Mouse (Mus musculus): ENCODE measurements around the gene Pfn1. TPM values are rescaled to one million over a fixed set of nuclear protein-coding genes. Genes with fewer than 3 reads are reported as not detected.

Pfn1 gene
- total RNA-seq, 1 experiment: 732 TPM

- H3K36me3 ChIP-seq (ENCODE audit: control insufficient read depth, insufficient read depth, low read length, poor library complexity, severe bottlenecking): peaks cover 34% of the 10 kb centered on the region
- no peak for DNase-seq (ENCODE audit: low read depth, low spot score)
- H3K4me3 ChIP-seq (ENCODE audit: insufficient read depth in 1 of 2, low read depth in 1 of 2, low read length in 2 of 2, poor library complexity in 1 of 2, severe bottlenecking in 1 of 2): no peak overlapping the region
- H3K27ac ChIP-seq (ENCODE audit: insufficient read depth, low read depth, low read length, poor library complexity, severe bottlenecking): no peak overlapping the region
- no peak for TF ChIP-seq ZNF384 (IDR thresholded peaks at IDR 0.05; ENCODE audit: low read depth, low read length)
- TF ChIP-seq ZC3H11A (IDR thresholded peaks at IDR 0.05; ENCODE audit: borderline replicate concordance, low read depth, low read length): no peak
- TF ChIP-seq HCFC1 (IDR thresholded peaks at IDR 0.05; ENCODE audit: borderline replicate concordance, insufficient read depth, low read length): no peak
- TF ChIP-seq CHD2 (IDR thresholded peaks at IDR 0.05; ENCODE audit: low read depth, low read length): no peak
- TF ChIP-seq MAFK (IDR thresholded peaks at IDR 0.05; ENCODE audit: insufficient read depth, low read depth, low read length): no peak
- H3K4me1 ChIP-seq (ENCODE audit: control insufficient read depth in 2 of 2, insufficient read depth in 2 of 2, low read length in 2 of 2, poor library complexity in 1 of 2): peaks cover 0 to 5% of the 10 kb centered on the region in 2 experiments; a peak in 2 of 4 replicates
- in situ Hi-C loops (cut with MboI; ENCODE audit: low sequenced_read_pairs in 2 of 2, unreplicated experiment in 2 of 2): no loop called here
- H3K9ac ChIP-seq (ENCODE audit: insufficient read depth, low read depth, low read length, poor library complexity, severe bottlenecking): no peak overlapping the region; the same call in 1 of the 2 replicates
- H3K9me3 ChIP-seq (ENCODE audit: control insufficient read depth, insufficient read depth, low read depth, low read length): no peaks in the 10 kb centered on the region
Observed at GRCm38 (mm10) chr11:70666687-70667086, 12.2 kb upstream of the Pfn1 start.

- DNase-seq (ENCODE audit: low read depth, low spot score): no peak
- no peaks in the 10 kb centered on the region; a peak in 1 of 4 replicates for H3K4me1 ChIP-seq (ENCODE audit: control insufficient read depth in 2 of 2, insufficient read depth in 2 of 2, low read length in 2 of 2, poor library complexity in 1 of 2)
- H3K4me3 ChIP-seq (ENCODE audit: insufficient read depth in 1 of 2, low read depth in 1 of 2, low read length in 2 of 2, poor library complexity in 1 of 2, severe bottlenecking in 1 of 2): no peak overlapping the region
- H3K9ac ChIP-seq (ENCODE audit: insufficient read depth, low read depth, low read length, poor library complexity, severe bottlenecking): no peak overlapping the region
- TF ChIP-seq MAFK (IDR thresholded peaks at IDR 0.05; ENCODE audit: insufficient read depth, low read depth, low read length) (no peak), ZC3H11A (IDR thresholded peaks at IDR 0.05; ENCODE audit: borderline replicate concordance, low read depth, low read length) (no peak), ZNF384 (IDR thresholded peaks at IDR 0.05; ENCODE audit: low read depth, low read length) (no peak), HCFC1 (IDR thresholded peaks at IDR 0.05; ENCODE audit: borderline replicate concordance, insufficient read depth, low read length) (no peak), CHD2 (IDR thresholded peaks at IDR 0.05; ENCODE audit: low read depth, low read length) (no peak)
- no peak overlapping the region for H3K27ac ChIP-seq (ENCODE audit: insufficient read depth, low read depth, low read length, poor library complexity, severe bottlenecking)
- peaks cover 35% of the 10 kb centered on the region for H3K36me3 ChIP-seq (ENCODE audit: control insufficient read depth, insufficient read depth, low read length, poor library complexity, severe bottlenecking)
- in situ Hi-C loops (cut with MboI; ENCODE audit: low sequenced_read_pairs in 2 of 2, unreplicated experiment in 2 of 2): no loop called here
- no peaks in the 10 kb centered on the region for H3K9me3 ChIP-seq (ENCODE audit: control insufficient read depth, insufficient read depth, low read depth, low read length)
Observed at GRCm38 (mm10) chr11:70664741-70665140, 10.3 kb upstream of the Pfn1 start.

GRCm38 (mm10) chr11:70663957-70664356 is 9.5 kb upstream of the Pfn1 start:
- Histone ChIP-seq H3K4me3 (ENCODE audit: insufficient read depth in 1 of 2, low read depth in 1 of 2, low read length in 2 of 2, poor library complexity in 1 of 2, severe bottlenecking in 1 of 2) (no peak overlapping the region), H3K9me3 (ENCODE audit: control insufficient read depth, insufficient read depth, low read depth, low read length) (no peaks in the 10 kb centered on the region), H3K27ac (ENCODE audit: insufficient read depth, low read depth, low read length, poor library complexity, severe bottlenecking) (no peak overlapping the region; the same call in 1 of the 2 replicates), H3K36me3 (ENCODE audit: control insufficient read depth, insufficient read depth, low read length, poor library complexity, severe bottlenecking) (peaks cover 35% of the 10 kb centered on the region), H3K4me1 (ENCODE audit: control insufficient read depth in 2 of 2, insufficient read depth in 2 of 2, low read length in 2 of 2, poor library complexity in 1 of 2) (peaks cover 0 to 3% of the 10 kb centered on the region in 2 experiments; a peak in 3 of 4 replicates), H3K9ac (ENCODE audit: insufficient read depth, low read depth, low read length, poor library complexity, severe bottlenecking) (no peak overlapping the region)
- DNase-seq (ENCODE audit: low read depth, low spot score): no peak
- TF ChIP-seq CHD2 (IDR thresholded peaks at IDR 0.05; ENCODE audit: low read depth, low read length): no peak
- TF ChIP-seq ZC3H11A (IDR thresholded peaks at IDR 0.05; ENCODE audit: borderline replicate concordance, low read depth, low read length): no peak
- TF ChIP-seq HCFC1 (IDR thresholded peaks at IDR 0.05; ENCODE audit: borderline replicate concordance, insufficient read depth, low read length): no peak
- no peak for TF ChIP-seq MAFK (IDR thresholded peaks at IDR 0.05; ENCODE audit: insufficient read depth, low read depth, low read length)
- no peak for TF ChIP-seq ZNF384 (IDR thresholded peaks at IDR 0.05; ENCODE audit: low read depth, low read length)
- in situ Hi-C loops (cut with MboI; ENCODE audit: low sequenced_read_pairs in 2 of 2, unreplicated experiment in 2 of 2): no loop called here

- no peak overlapping the region for H3K4me3 ChIP-seq (ENCODE audit: insufficient read depth in 1 of 2, low read depth in 1 of 2, low read length in 2 of 2, poor library complexity in 1 of 2, severe bottlenecking in 1 of 2)
- peaks cover 2 to 9% of the 10 kb centered on the region in 2 experiments for H3K4me1 ChIP-seq (ENCODE audit: control insufficient read depth in 2 of 2, insufficient read depth in 2 of 2, low read length in 2 of 2, poor library complexity in 1 of 2)
- no peaks in the 10 kb centered on the region for H3K9me3 ChIP-seq (ENCODE audit: control insufficient read depth, insufficient read depth, low read depth, low read length)
- H3K9ac ChIP-seq (ENCODE audit: insufficient read depth, low read depth, low read length, poor library complexity, severe bottlenecking): no peak overlapping the region
- in situ Hi-C loops (cut with MboI; ENCODE audit: low sequenced_read_pairs in 2 of 2, unreplicated experiment in 2 of 2): no loop called here
- peaks cover 35% of the 10 kb centered on the region for H3K36me3 ChIP-seq (ENCODE audit: control insufficient read depth, insufficient read depth, low read length, poor library complexity, severe bottlenecking)
- H3K27ac ChIP-seq (ENCODE audit: insufficient read depth, low read depth, low read length, poor library complexity, severe bottlenecking): no peak overlapping the region; the same call in 1 of the 2 replicates
- no peak for TF ChIP-seq HCFC1 (IDR thresholded peaks at IDR 0.05; ENCODE audit: borderline replicate concordance, insufficient read depth, low read length)
- TF ChIP-seq ZC3H11A (IDR thresholded peaks at IDR 0.05; ENCODE audit: borderline replicate concordance, low read depth, low read length): no peak
- no peak for TF ChIP-seq MAFK (IDR thresholded peaks at IDR 0.05; ENCODE audit: insufficient read depth, low read depth, low read length)
- TF ChIP-seq CHD2 (IDR thresholded peaks at IDR 0.05; ENCODE audit: low read depth, low read length): no peak
- no peak for TF ChIP-seq ZNF384 (IDR thresholded peaks at IDR 0.05; ENCODE audit: low read depth, low read length)
- DNase-seq (ENCODE audit: low read depth, low spot score): no peak
Observed at GRCm38 (mm10) chr11:70663101-70663500, 8.7 kb upstream of the Pfn1 start.

Data from ES-E14 (cell line).